Mouse (Mus musculus): Measurements from ENCODE around the gene Dtx1.

The Dtx1 gene

GRCm38 (mm10) chr5:120643365-120644085 is 68.2 kb downstream of the Dtx1 start:
- no peak for DNase-seq (ENCODE audit: extremely low spot score, low spot score)

- DNase-seq (ENCODE audit: extremely low spot score, low spot score), result no peak
These were observed 71.6 kb downstream of the Dtx1 start for GRCm38 (mm10) chr5:120640094-120640493.

GRCm38 (mm10) chr5:120635633-120636032 is 76.1 kb downstream of the Dtx1 start:
- DNase-seq (ENCODE audit: extremely low spot score, low spot score), result no peak

- DNase-seq (ENCODE audit: extremely low spot score, low spot score), result no peak
These were observed 76.9 kb downstream of the Dtx1 start for GRCm38 (mm10) chr5:120634860-120635259.

- DNase-seq (ENCODE audit: extremely low spot score, low spot score), result no peak
These were observed 77.6 kb downstream of the Dtx1 start, which contains the start of gene Cfap73 for GRCm38 (mm10) chr5:120634131-120634530. Gene Cfap73, minus strand, starts transcription at chr5:120634235.

GRCm38 (mm10) chr5:120631892-120632291 is 79.8 kb downstream of the Dtx1 start:
- no peak for DNase-seq (ENCODE audit: extremely low spot score, low spot score)

GRCm38 (mm10) chr5:120631128-120631527 is 80.6 kb downstream of the Dtx1 start:
- DNase-seq (ENCODE audit: extremely low spot score, low spot score), result no peak

All from neural tube, embryonic 10.5 days (tissue).